Mouse (Mus musculus) ZHBTc4 (cell line): ENCODE data around the gene Vps41.

ENCODE experiments used
- DNase-seq: peaks from one replicate; pipeline ENCODE4 v3.0.0-alpha.2; 2011; ENCODE audit warnings: low read depth, low spot score

Gene Vps41

DNA sequence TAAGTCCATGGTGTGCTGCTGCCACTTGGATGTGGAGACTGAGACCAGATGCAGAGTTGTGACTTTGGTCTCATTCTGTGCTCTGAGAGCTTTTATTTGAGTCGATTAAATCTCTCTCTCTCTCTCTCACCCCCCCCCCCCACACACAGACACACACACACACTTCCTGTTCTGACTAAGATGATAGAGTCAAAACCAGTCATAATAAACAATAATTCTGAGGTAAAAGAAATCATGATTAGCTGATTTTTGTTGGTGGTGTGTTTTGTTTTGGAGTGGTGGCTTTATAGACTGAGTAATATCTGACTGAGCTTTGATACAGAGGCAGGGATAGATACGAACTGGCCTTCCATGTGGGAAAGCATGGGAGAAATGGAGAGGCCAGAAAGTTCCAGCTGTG, 74.6 kb downstream of the Vps41 start:
- DNase-seq: no peak

DNA sequence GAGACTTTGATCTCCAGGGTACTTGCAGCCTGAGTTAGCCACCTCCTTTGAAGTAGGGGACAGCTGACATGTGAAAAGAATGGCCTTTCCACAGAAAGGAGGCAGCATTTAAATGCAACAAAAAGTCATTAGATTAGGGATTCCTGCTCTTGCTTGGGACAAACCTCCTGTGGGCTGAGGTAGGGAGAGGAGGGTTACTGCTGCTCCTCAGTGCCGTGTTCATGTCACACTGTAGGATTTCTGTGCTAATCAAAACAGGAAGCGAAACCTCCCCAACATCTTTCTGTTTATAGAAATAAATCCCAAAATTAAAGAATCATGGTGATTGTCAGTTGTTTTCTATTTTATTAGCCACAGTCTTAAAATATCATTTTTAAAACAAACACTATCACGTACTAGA, 77.4 kb downstream of the Vps41 start:
- DNase-seq: no peak

GRCm38 (mm10) chr13:18797555-18797954, 80.5 kb downstream of the Vps41 start:
- DNase-seq: no peak

- no peak for DNase-seq
These were observed 83.3 kb downstream of the Vps41 start for GRCm38 (mm10) chr13:18800434-18800833.

DNA sequence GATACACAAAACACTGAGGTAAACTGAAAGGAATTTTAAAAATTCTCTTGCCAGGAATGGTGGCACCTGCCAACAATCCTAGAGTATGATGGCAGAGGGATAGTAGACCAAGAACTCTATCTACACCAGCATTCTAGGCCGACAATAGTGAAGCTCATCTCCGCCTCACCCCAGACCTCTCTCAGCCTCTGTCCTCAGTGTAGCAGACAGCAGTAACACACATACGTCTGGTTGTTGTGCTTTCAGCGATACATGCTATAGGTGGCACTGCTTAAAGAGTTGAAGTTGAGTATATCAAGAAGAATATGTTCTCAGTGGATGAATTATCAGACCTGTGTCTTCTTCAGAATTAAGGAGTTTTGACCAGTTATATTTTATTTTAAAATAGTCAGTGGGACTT, 92.4 kb downstream of the Vps41 start:
- no peak for DNase-seq

- peak; percentile 82 for DNase-seq
These were observed 93.0 kb downstream of the Vps41 start for GRCm38 (mm10) chr13:18809978-18810675.

GRCm38 (mm10) chr13:18824420-18825123, 107.5 kb downstream of the Vps41 start:
- DNase-seq: no peak

DNA sequence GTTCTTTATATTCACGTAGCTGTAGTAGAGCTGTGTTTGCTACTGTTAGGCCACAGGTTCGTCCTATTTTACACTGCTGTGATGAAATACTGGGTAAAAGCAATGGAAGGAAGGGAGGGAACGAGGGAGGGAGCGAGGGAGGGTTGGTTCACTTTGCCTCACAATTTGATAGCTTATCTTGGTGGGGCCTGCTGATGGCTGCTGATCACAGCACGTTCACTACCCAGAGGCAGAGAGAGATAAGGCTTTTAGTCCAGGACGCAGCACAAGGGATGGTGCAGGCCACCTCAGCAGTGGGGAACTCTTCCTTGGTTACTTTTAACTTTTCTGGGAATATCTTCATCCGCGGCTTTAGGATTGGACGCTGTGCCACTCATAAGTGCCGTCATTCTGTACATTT, 109.9 kb downstream of the Vps41 start:
- DNase-seq: no peak

GRCm38 (mm10) chr13:18830486-18830885, 113.4 kb downstream of the Vps41 start:
- DNase-seq: no peak

GRCm38 (mm10) chr13:18839231-18839630, 122.1 kb downstream of the Vps41 start:
- no peak for DNase-seq

DNA sequence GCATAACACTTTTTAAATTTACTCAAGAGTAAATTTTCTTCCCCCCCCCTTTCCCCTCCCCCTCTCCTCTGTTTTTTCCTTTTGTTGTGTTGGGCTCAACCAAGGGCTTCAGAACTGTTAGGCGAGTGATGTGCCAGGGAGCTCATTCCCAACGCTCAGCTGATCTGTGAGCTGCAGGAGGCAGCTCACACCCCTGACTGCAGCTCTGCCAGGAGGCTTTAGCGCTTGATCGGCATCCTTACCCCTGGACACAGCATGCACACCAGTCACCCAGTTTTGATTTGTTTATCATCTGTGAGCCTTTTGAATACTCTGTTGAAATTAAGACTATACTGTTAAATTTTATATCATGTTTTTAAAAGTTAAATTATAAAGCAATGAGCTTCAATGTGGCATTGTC, 123.3 kb downstream of the Vps41 start:
- DNase-seq: peak; percentile 30

DNA sequence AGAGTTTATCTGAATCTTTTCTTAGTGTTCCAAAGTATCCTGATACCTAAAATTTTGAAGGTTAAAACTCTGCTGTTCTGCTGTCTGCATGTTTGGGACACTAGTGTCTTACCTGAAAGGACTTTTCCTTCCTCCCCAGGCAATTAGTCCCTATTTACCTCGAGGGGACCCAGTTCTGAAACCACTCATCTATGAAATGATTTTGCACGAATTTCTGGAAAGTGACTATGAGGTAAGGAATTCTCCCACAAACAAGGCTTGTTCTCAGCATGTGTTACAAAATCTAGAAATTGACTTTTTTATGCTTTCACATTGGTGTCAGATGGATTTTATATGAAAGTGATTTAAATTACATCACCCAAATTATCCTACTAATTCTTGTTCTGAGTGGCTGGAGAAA, 123.9 kb downstream of the Vps41 start:
- no peak for DNase-seq

DNA sequence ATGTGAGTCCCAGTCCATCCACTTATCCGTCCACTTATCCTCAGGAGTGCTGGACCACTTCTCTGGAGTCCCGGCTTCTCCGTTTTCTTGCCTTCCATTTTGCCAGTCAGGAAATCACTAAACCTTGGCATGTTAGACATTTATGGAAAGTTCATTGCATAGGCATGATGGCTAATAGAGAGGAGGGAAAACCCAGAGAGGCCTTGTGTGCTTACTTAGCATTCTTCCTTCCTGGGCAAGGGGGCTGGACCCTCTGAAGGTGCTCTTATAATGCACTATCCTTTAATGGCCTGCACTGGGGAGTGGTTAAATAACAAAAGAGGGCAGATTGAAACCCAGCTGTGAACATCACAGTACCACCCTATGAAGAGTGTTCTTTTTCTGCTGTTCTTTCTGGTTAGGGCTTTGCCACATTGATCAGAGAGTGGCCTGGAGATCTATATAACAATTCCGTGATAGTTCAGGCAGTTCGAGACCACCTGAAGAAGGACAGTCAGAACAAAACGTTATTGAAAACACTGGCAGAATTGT, 124.7 kb downstream of the Vps41 start:
- DNase-seq: peak; percentile 91

GRCm38 (mm10) chr13:18842556-18842955, 125.5 kb downstream of the Vps41 start:
- peak; percentile 10 for DNase-seq

DNA sequence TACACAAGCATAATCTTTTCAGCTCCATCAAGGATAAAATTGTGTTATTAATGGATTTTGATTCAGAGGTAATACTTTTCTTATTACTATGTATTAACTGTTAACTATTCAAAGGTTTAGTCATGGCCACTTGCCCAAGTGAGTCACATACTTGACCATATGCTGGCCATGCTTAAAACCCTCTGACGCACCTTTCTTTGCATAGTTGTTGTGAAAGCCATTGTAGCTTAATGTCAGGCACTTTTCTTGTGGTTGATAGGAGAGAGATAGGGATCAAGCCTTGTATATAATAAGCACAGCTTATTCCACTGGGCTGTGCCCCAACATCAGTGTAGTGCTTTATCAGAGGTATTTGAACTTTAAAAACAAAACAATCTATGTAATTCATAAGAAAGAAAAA, 126.5 kb downstream of the Vps41 start:
- no peak for DNase-seq

DNA sequence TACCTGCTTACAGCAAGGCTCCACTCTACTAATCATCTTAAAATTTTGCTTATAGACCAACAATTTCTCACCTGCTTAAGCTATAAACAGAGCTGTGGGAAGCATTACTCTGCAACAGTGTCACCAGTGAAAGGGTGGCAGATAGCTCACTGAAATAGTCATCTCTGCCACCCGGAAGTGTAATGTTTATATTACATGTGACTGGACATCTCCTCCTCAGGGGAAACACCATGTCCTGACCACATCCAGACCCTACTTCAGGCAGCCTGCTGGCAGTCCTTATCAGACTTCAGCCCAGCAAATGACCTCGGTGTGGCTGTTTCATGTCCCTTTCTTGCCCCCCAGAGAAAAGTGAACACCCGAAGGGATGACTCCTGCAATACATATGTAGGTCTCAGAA, 130.3 kb downstream of the Vps41 start:
- DNase-seq: no peak

DNA sequence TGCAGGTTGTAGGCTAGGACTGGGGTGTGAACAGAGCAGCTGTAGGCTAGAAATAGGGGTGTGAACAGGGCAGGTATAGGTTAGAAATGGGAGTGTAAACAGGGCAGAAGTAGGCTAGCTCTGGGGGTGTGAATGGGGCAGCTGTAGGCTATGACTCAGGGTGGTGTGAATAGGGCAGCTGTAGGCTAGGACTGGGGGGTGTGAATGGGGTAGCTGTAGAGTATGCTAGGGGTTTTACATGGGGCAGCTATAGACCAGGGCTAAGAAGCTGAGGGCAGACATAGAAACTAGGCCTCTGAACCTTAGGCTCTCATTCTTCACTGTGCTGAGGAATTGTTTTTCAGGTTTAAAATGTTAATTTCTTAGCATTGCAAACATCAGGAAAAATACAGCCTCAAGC, 132.5 kb downstream of the Vps41 start:
- no peak for DNase-seq

- DNase-seq: no peak
These were observed 134.1 kb downstream of the Vps41 start for GRCm38 (mm10) chr13:18851182-18851581.

DNA sequence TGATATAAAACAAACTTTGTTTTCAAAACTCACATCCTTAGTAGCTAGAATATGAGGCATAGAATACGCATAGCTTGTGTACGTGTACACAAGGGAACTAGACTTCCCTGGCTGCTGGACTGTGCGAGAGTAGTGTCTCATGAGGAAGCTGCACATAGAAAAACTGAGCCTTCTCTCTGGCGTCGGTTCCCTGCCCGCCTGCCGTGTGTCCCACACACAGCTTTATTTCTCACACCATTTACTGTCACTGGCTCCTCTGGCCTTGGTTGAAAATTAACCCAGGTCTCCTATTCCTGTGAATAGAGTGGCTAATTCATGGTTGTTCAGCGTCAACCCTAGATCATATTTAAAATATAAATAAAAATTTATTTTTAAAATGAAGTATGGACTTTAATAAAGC, 135.6 kb downstream of the Vps41 start:
- DNase-seq: no peak

- no peak for DNase-seq
These were observed 139.1 kb downstream of the Vps41 start for GRCm38 (mm10) chr13:18856026-18856802.

DNA sequence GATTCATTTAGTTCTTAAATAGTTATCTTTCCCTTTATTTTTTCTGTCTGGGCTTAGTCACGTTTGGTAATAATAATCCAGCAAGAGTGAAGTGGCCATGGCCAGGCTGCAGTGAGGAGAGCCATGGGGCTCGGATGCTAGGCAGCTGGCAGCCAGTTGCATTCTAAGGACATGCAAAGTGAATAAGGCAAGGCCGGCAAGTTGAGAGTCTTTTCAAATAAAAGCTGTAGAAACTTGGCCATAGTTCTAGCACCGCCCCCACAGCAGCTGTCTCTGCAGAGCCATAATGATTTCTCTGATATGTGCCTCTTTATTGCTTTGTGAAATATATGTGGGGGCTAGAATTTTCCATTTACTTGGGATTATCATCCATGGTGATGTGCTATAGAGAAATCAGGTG, 141.1 kb downstream of the Vps41 start:
- no peak for DNase-seq

DNA sequence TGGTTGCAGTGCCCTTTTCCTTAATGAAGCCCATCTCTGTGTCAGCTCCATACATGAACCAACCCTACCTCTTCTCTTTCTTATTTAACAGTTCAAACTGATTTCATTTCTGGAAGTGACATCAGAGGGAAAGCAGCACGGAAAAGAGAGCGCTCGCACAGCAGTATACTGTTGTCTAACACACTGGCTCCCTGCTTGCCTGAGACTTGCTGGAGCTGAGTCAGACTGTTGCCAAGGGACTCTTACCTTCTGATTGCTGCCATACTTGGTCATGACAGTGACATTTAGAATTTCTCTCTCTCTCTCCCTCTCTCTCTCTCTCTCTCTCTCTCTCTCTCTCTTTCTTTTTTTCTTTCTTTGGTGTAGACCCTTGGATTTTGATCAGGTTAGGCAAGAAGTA, 142.3 kb downstream of the Vps41 start:
- DNase-seq: no peak
